8 mouse cellular contexts compared by ENCODE assay signal in the genomic region with DNA sequence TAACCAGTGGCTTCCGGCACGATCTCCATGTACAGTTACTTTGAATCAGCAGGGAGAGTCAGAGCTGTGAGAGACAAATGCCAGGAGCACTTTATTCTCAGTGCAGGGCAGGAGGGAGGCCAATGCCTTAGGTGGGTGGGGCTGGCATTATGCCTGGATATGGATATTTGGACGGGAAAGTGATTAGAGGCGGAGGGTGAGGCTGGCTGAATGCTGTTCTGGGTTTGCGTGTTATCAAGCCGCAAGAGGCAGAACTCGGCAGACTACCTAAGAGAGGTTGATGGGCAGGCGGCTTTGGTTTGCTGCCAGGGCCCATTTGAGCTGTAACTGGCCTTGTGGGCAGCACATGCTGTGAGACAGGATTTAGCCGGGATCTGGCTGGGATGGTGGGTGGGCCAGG.
DNase-seq lines count a peak whose midpoint lies in the region; ATAC-seq and TF ChIP-seq lines count a peak whose summit lies in the region.

No protein-coding gene starts in this region.

- no peak for ATAC-seq in erythroblast, adult 5-6 weeks (replicated peaks; ENCODE audit: low FRiP score, poor library complexity, severe bottlenecking)

- 0 out of 2 replicates have a peak overlapping the region, but pooled peaks have one; percentile 17 for H3K4me3 ChIP-seq in E14TG2a.4 (replicated peaks; ENCODE audit: low read length)
- no peak overlapping the region for H3K4me3 ChIP-seq in midbrain, embryonic 10.5 days

- peak; percentile 71 to 88 for DNase-seq in adrenal gland, postnatal 36 days
- peak; percentile 51 to 80 for DNase-seq in frontal cortex, adult 2 months (ENCODE audit: extremely low spot score in 1 of 2, low spot score in 1 of 2)
- peak; percentile 73 to 74 for DNase-seq in heart, postnatal 36 days
- DNase-seq in layer of hippocampus, postnatal 25 days (ENCODE audit: extremely low spot score in 1 of 2, low spot score in 1 of 2), result peak; percentile 33 to 46
- DNase-seq in midbrain, embryonic 10.5 days (ENCODE audit: low spot score), result no peak
- peak; percentile 61 for DNase-seq in telencephalon, adult 2 months (ENCODE audit: low read depth, low spot score)

- no peak for TF ChIP-seq CTCF in E14TG2a.4 (conservative IDR thresholded peaks at IDR 0.05; ENCODE audit: low read length)

- no peaks in the 10 kb centered on the region for H3K9me3 ChIP-seq in E14TG2a.4 (ENCODE audit: low read length)
- H3K9me3 ChIP-seq in midbrain, embryonic 10.5 days (replicated peaks), result no peaks in the 10 kb centered on the region

- WGBS in midbrain, embryonic 10.5 days, result 24% methylated on average over 9 of the region's 9 CpGs

- intact Hi-C loops in heart, postnatal 36 days (cut with DNase I), result loop anchor here (1.0 to 2.0 kb wide), 3 partner anchors 46 to 79 kb away; no protein-coding TSS in a partner anchor

- H3K27ac ChIP-seq in midbrain, embryonic 10.5 days (replicated peaks), result peak overlapping the region; percentile 47; the same call in 1 of the 2 replicates

- H3K27me3 ChIP-seq in E14TG2a.4 (ENCODE audit: insufficient read depth, low read length), result peaks cover 24% of the 10 kb centered on the region
- peaks cover 39% of the 10 kb centered on the region for H3K27me3 ChIP-seq in midbrain, embryonic 10.5 days (ENCODE audit: low read depth, poor library complexity, severe bottlenecking)

- H3K36me3 ChIP-seq in E14TG2a.4 (ENCODE audit: insufficient read depth, low read length), result no peaks in the 10 kb centered on the region
- no peaks in the 10 kb centered on the region for H3K36me3 ChIP-seq in midbrain, embryonic 10.5 days

- H3K4me1 ChIP-seq in E14TG2a.4 (replicated peaks; ENCODE audit: low read depth, low read length), result peaks cover 59% of the 10 kb centered on the region
- peaks cover 60% of the 10 kb centered on the region for H3K4me1 ChIP-seq in midbrain, embryonic 10.5 days
